In the genomic region with DNA sequence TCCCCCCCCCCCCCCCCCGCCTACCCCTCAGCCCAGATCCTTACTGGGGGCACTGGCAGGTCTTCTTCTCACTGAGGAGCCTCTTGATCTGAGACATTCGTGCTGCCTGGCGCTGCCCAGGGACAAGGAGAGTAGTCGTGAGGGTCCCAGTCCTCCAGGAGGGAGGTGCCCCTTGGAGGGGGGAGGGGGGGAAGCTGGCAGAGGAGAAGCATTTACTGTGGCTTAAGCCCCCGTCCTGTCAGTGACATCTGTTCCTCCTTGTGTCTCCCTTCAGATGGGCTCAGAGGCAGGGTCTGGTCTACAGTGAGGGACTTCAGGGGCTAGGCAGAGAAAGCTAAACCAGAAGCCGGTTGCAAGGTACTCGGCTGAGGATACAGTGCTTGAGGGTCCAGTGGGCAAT, we compare ENCODE assay signal across 25 mouse cellular contexts. TPM values are rescaled to one million over a fixed set of nuclear protein-coding genes. Genes with fewer than 3 reads are reported as not detected.
DNase-seq lines count a peak whose midpoint lies in the region; ATAC-seq and TF ChIP-seq lines count a peak whose summit lies in the region.
"Had no signal": no experiment of that assay in that cellular context is flagged by ENCODE, and none has a peak within 500 bp of the region (broad histone marks: within the 10 kb centered on the region; RNA-seq: fewer than 3 reads in every experiment).

No protein-coding gene starts in this region.

- H3K9ac ChIP-seq in midbrain, embryonic 11.5 days (ENCODE audit: low read length): 0 out of 2 replicates have a peak overlapping the region, but pooled peaks have one; percentile 22
- no peak overlapping the region for H3K9ac ChIP-seq in midbrain, embryonic 13.5 days (replicated peaks)
- 0 out of 2 replicates have a peak overlapping the region, but pooled peaks have one; percentile 11 for H3K9ac ChIP-seq in hindbrain, embryonic 14.5 days
- H3K9ac ChIP-seq in limb, embryonic 14.5 days (ENCODE audit: low read depth, low read length, severe bottlenecking): 0 out of 2 replicates have a peak overlapping the region, but pooled peaks have one; percentile 21
- H3K9ac ChIP-seq: forebrain, embryonic 13.5 days; kidney, embryonic 15.5 days had no signal

- H3K4me1 ChIP-seq in midbrain, embryonic 11.5 days (ENCODE audit: control insufficient read depth, insufficient read depth, low read length): peaks cover 19% of the 10 kb centered on the region
- peaks cover 44% of the 10 kb centered on the region for H3K4me1 ChIP-seq in midbrain, embryonic 13.5 days (replicated peaks)
- H3K4me1 ChIP-seq in hindbrain, embryonic 14.5 days (replicated peaks; ENCODE audit: control insufficient read depth, insufficient read depth, low read length): peaks cover 21% of the 10 kb centered on the region
- H3K4me1 ChIP-seq in limb, embryonic 14.5 days (ENCODE audit: control insufficient read depth, insufficient read depth, low read length): peaks cover 17% of the 10 kb centered on the region; the same call in 1 of the 2 replicates

- H3K4me3 ChIP-seq in midbrain, embryonic 11.5 days (ENCODE audit: low read depth, low read length): no peak overlapping the region
- H3K4me3 ChIP-seq in midbrain, embryonic 13.5 days (replicated peaks): no peak overlapping the region
- H3K4me3 ChIP-seq in hindbrain, embryonic 14.5 days (replicated peaks; ENCODE audit: low read length): no peak overlapping the region
- no peak overlapping the region for H3K4me3 ChIP-seq in limb, embryonic 14.5 days (replicated peaks; ENCODE audit: low read length)
- H3K4me3 ChIP-seq: embryonic facial prominence, embryonic 12.5 days; forebrain, embryonic 13.5 days; heart, embryonic 10.5 days; kidney, embryonic 15.5 days; myocyte had no signal

- no peak overlapping the region for H3K4me2 ChIP-seq in midbrain, embryonic 11.5 days
- H3K4me2 ChIP-seq in midbrain, embryonic 13.5 days (replicated peaks): no peak overlapping the region
- no peak overlapping the region for H3K4me2 ChIP-seq in hindbrain, embryonic 14.5 days (replicated peaks)
- H3K4me2 ChIP-seq in limb, embryonic 14.5 days (replicated peaks; ENCODE audit: low read depth, low read length, severe bottlenecking): no peak overlapping the region
- H3K4me2 ChIP-seq: embryonic facial prominence, embryonic 12.5 days; forebrain, embryonic 13.5 days; kidney, embryonic 15.5 days had no signal

- no peaks in the 10 kb centered on the region for H3K9me3 ChIP-seq in midbrain, embryonic 11.5 days (ENCODE audit: control insufficient read depth, low read length)
- H3K9me3 ChIP-seq in midbrain, embryonic 13.5 days: no peaks in the 10 kb centered on the region
- H3K9me3 ChIP-seq in hindbrain, embryonic 14.5 days (ENCODE audit: control insufficient read depth, low read length): no peaks in the 10 kb centered on the region
- no peaks in the 10 kb centered on the region for H3K9me3 ChIP-seq in limb, embryonic 14.5 days (ENCODE audit: control insufficient read depth, low read length)
- H3K9me3 ChIP-seq: embryonic facial prominence, embryonic 12.5 days; forebrain, embryonic 13.5 days; heart, embryonic 10.5 days; kidney, embryonic 15.5 days had no signal

- H3K27ac ChIP-seq in midbrain, embryonic 11.5 days (ENCODE audit: low read depth, low read length): no peak overlapping the region
- H3K27ac ChIP-seq in midbrain, embryonic 13.5 days: no peak overlapping the region
- H3K27ac ChIP-seq in hindbrain, embryonic 14.5 days: no peak overlapping the region
- no peak overlapping the region for H3K27ac ChIP-seq in limb, embryonic 14.5 days (replicated peaks; ENCODE audit: low read depth, low read length)
- H3K27ac ChIP-seq: embryonic facial prominence, embryonic 12.5 days; forebrain, embryonic 13.5 days; heart, embryonic 10.5 days; kidney, embryonic 15.5 days; macrophage; stomach, postnatal 0 days had no signal

- no peak for ATAC-seq in midbrain, embryonic 11.5 days (ENCODE audit: low FRiP score)
- ATAC-seq in midbrain, embryonic 13.5 days: no peak
- no peak for ATAC-seq in hindbrain, embryonic 14.5 days (ENCODE audit: low FRiP score)
- ATAC-seq in limb, embryonic 14.5 days (ENCODE audit: low FRiP score, low read depth): no peak
- no peak for ATAC-seq in frontal cortex, adult (ENCODE audit: low TSS enrichment)
- ATAC-seq: forebrain, embryonic 13.5 days; intestine, embryonic 16.5 days; lung, postnatal 0 days had no signal

- peak; percentile 48 to 61 for DNase-seq in cerebellum, postnatal 10 days
- DNase-seq in cerebellum, adult 18-20 months: no peak
- DNase-seq in midbrain, embryonic 11.5 days (ENCODE audit: low spot score, missing footprints): no peak
- DNase-seq in hindbrain, embryonic 14.5 days (ENCODE audit: low spot score): no peak
- no peak for DNase-seq in limb, embryonic 14.5 days (ENCODE audit: low spot score)
- no peak for DNase-seq in heart, postnatal 4 days
- DNase-seq: adrenal gland, postnatal 25 days; gastrocnemius, postnatal 10 days; layer of hippocampus, postnatal 36 days; right cerebral cortex, postnatal 14 days; thymus, adult 2 months had no signal

- no peaks in the 10 kb centered on the region for H3K36me3 ChIP-seq in midbrain, embryonic 11.5 days (ENCODE audit: control insufficient read depth, insufficient read depth, low read length)
- H3K36me3 ChIP-seq in midbrain, embryonic 13.5 days: no peaks in the 10 kb centered on the region
- H3K36me3 ChIP-seq in hindbrain, embryonic 14.5 days (replicated peaks; ENCODE audit: control insufficient read depth, insufficient read depth): no peaks in the 10 kb centered on the region
- H3K36me3 ChIP-seq in limb, embryonic 14.5 days (ENCODE audit: control insufficient read depth, insufficient read depth, low read length): no peaks in the 10 kb centered on the region
- H3K36me3 ChIP-seq: embryonic facial prominence, embryonic 12.5 days; heart, embryonic 10.5 days; kidney, embryonic 15.5 days had no signal

- no peak for TF ChIP-seq POLR2A in limb, embryonic 14.5 days (IDR thresholded peaks at IDR 0.05; ENCODE audit: borderline replicate concordance, extremely low read depth, insufficient read depth, insufficient read length)

- 0 out of 2 replicates have a peak, but pooled peaks cover 3% of the 10 kb centered on the region for H3K27me3 ChIP-seq in midbrain, embryonic 11.5 days (ENCODE audit: control insufficient read depth, insufficient read depth, low read length)
- no peaks in the 10 kb centered on the region for H3K27me3 ChIP-seq in midbrain, embryonic 13.5 days
- H3K27me3 ChIP-seq in hindbrain, embryonic 14.5 days (ENCODE audit: control insufficient read depth, insufficient read depth, low read length): no peaks in the 10 kb centered on the region
- no peaks in the 10 kb centered on the region for H3K27me3 ChIP-seq in limb, embryonic 14.5 days (ENCODE audit: control insufficient read depth, insufficient read depth, low read length)
- H3K27me3 ChIP-seq: forebrain, embryonic 13.5 days had no signal

- WGBS in midbrain, embryonic 11.5 days: 55% methylated on average over 6 of the region's 7 CpGs
- WGBS in midbrain, embryonic 13.5 days: 52% methylated on average over 6 of the region's 7 CpGs
- 62% methylated on average over 6 of the region's 7 CpGs for WGBS in hindbrain, embryonic 14.5 days
- 55% methylated on average over 7 of the region's 7 CpGs for WGBS in limb, embryonic 14.5 days

RNA-seq across cellular contexts. Expression of a gene that starts 2.8 kb away (rescaled TPM):
- polyA plus RNA-seq in midbrain, embryonic 11.5 days (2014; fragmentation: Nextera tagmentation; extraction: Ambion mirVana): 1.6 and 2.1 TPM in 2 replicates
- 19.2 and 22.9 TPM in 2 replicates for polyA plus RNA-seq in midbrain, embryonic 13.5 days (2015; fragmentation: Nextera tagmentation; extraction: Ambion mirVana)
- polyA plus RNA-seq in hindbrain, embryonic 14.5 days (2014; fragmentation: Nextera tagmentation; extraction: Ambion mirVana): 16.6 and 17.6 TPM in 2 replicates
- polyA plus RNA-seq in limb, embryonic 14.5 days (2012; rRNA removed): 7.5 and 10.8 TPM in 2 replicates
- 2.1 and 2.3 TPM in 2 replicates for polyA plus RNA-seq in limb, embryonic 14.5 days (2014; fragmentation: Nextera tagmentation; extraction: Ambion mirVana)
- total RNA-seq in heart, postnatal 4 days (2021): 1 to 10 TPM; 5.7 to 7.4 TPM

RNA-seq across cellular contexts. Expression of a gene that starts 9.0 kb away (rescaled TPM):
- polyA plus RNA-seq in midbrain, embryonic 11.5 days (2014; fragmentation: Nextera tagmentation; extraction: Ambion mirVana): 7.8 and 7.9 TPM in 2 replicates
- polyA plus RNA-seq in midbrain, embryonic 13.5 days (2015; fragmentation: Nextera tagmentation; extraction: Ambion mirVana): 12.3 and 17.0 TPM in 2 replicates
- polyA plus RNA-seq in hindbrain, embryonic 14.5 days (2014; fragmentation: Nextera tagmentation; extraction: Ambion mirVana): 13.3 and 17.6 TPM in 2 replicates
- 339 and 401 TPM in 2 replicates for polyA plus RNA-seq in limb, embryonic 14.5 days (2012; rRNA removed)
- 57.5 and 67.6 TPM in 2 replicates for polyA plus RNA-seq in limb, embryonic 14.5 days (2014; fragmentation: Nextera tagmentation; extraction: Ambion mirVana)
- total RNA-seq in heart, postnatal 4 days (2021): 10 to 100 TPM; 30.0 to 31.6 TPM

RNA-seq across cellular contexts. Expression of a gene that starts 21.5 kb away (rescaled TPM):
- not detected in 2 replicates for polyA plus RNA-seq in midbrain, embryonic 11.5 days (2014; fragmentation: Nextera tagmentation; extraction: Ambion mirVana)
- 0.07 TPM in 1 of 2 replicates, not detected in the other for polyA plus RNA-seq in midbrain, embryonic 13.5 days (2015; fragmentation: Nextera tagmentation; extraction: Ambion mirVana)
- 0.27 and 0.35 TPM in 2 replicates for polyA plus RNA-seq in hindbrain, embryonic 14.5 days (2014; fragmentation: Nextera tagmentation; extraction: Ambion mirVana)
- 0.23 and 0.26 TPM in 2 replicates for polyA plus RNA-seq in limb, embryonic 14.5 days (2012; rRNA removed)
- 0.10 and 0.51 TPM in 2 replicates for polyA plus RNA-seq in limb, embryonic 14.5 days (2014; fragmentation: Nextera tagmentation; extraction: Ambion mirVana)
- under 1 TPM; 0.41 to 0.55 TPM for total RNA-seq in heart, postnatal 4 days (2021)
- polyA plus RNA-seq: myocyte had no signal

RNA-seq across cellular contexts. Expression of a gene that starts 26.5 kb away (rescaled TPM):
- 3.8 TPM in 2 replicates for polyA plus RNA-seq in midbrain, embryonic 11.5 days (2014; fragmentation: Nextera tagmentation; extraction: Ambion mirVana)
- polyA plus RNA-seq in midbrain, embryonic 13.5 days (2015; fragmentation: Nextera tagmentation; extraction: Ambion mirVana): 5.1 and 7.5 TPM in 2 replicates
- 0.21 and 1.2 TPM in 2 replicates for polyA plus RNA-seq in hindbrain, embryonic 14.5 days (2014; fragmentation: Nextera tagmentation; extraction: Ambion mirVana)
- 1.9 and 2.3 TPM in 2 replicates for polyA plus RNA-seq in limb, embryonic 14.5 days (2012; rRNA removed)
- polyA plus RNA-seq in limb, embryonic 14.5 days (2014; fragmentation: Nextera tagmentation; extraction: Ambion mirVana): 1.6 and 1.8 TPM in 2 replicates
- total RNA-seq in heart, postnatal 4 days (2021): 1 to 10 TPM; 2.6 to 3.9 TPM
- total RNA-seq: granulocyte monocyte progenitor cell, adult 5-6 weeks; hematopoietic stem cell, adult 5-6 weeks; liver, adult 2 months had no signal
- polyA plus RNA-seq: liver, adult 2 months; macrophage had no signal

RNA-seq across cellular contexts. Expression of a gene that starts 37.2 kb away (rescaled TPM):
- polyA plus RNA-seq in midbrain, embryonic 11.5 days (2014; fragmentation: Nextera tagmentation; extraction: Ambion mirVana): 225 and 244 TPM in 2 replicates
- polyA plus RNA-seq in midbrain, embryonic 13.5 days (2015; fragmentation: Nextera tagmentation; extraction: Ambion mirVana): 82.7 and 89.5 TPM in 2 replicates
- 29.3 and 36.2 TPM in 2 replicates for polyA plus RNA-seq in hindbrain, embryonic 14.5 days (2014; fragmentation: Nextera tagmentation; extraction: Ambion mirVana)
- 141 and 164 TPM in 2 replicates for polyA plus RNA-seq in limb, embryonic 14.5 days (2012; rRNA removed)
- 128 and 146 TPM in 2 replicates for polyA plus RNA-seq in limb, embryonic 14.5 days (2014; fragmentation: Nextera tagmentation; extraction: Ambion mirVana)
- total RNA-seq in heart, postnatal 4 days (2021): 10 to 100 TPM; 77.8 to 82.6 TPM

Comparison
In these comparisons a context has a peak if more than half of its experiments do, and no peak if none do; other contexts are left out.
1. DNase-seq: peak in cerebellum, postnatal 10 days (2 of 2); none in cerebellum, adult 18-20 months (0 of 2), midbrain, embryonic 11.5 days (single experiment), hindbrain, embryonic 14.5 days (single experiment), limb, embryonic 14.5 days (single experiment) and heart, postnatal 4 days (single experiment).